Mouse (Mus musculus) liver, adult (tissue): ENCODE data around the gene Rab11b.
A peak's percentile ranks its signal among the peaks of the same experiment; 100 is the strongest.

Experiments used
- GATA4 ChIP-seq: IDR thresholded peaks from 2 replicates; pipeline ENCODE4 v1.6.1; 2014; ENCODE audit warnings: mild to moderate bottlenecking, low read length; ENCODE audit not compliant: insufficient replicate concordance

Gene Rab11b

DNA sequence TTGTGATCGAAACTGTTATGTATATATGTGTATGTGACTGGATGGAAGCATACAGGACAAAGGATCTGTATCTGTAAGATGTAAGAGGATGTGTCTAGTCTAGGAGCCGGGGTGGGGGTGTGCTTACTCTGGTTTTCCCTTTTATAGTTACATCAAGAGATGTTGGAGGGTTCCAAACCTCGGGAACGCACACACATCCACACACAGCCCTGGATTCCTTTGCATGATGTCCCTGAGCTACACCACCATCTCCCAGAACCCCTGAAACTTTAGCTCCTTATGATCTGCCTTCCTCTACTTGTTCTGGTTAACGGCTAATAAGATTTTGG, 19.6 kb upstream of the Rab11b start:
- no peak for TF ChIP-seq GATA4

DNA sequence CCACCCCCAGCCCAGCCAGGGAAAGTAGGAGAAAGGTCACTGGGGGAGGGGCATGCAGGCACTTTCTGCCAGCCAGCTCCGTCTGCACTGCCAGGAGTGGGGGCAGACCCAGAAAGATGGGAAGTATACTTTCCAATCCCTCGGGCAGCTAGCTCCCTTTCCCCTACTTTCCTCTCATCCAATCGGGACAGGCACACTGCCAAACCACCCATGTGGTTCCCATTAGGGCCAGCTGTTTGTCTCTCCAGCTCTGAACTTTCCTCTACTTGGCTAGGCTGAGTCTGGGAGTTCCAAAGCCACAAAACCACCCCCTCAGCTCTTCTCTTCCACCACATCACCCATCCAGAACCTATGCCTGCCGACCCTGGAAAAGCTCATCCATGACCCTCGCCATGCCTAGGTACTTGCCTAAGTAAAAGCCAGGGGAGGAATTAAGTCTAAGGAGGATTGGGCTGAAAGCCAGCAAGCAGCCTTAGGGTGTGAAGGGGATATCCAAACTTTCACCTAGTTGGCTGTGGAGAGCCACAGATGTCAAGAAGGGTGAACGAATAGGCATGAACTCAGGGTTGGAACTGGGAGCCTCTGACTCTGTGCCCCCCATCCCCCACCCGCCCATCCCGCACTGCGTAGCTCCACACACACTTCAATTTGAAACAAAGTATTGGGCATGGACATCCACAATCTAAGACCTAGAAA, 19.1 kb upstream of the Rab11b start:
- TF ChIP-seq GATA4 = no peak

DNA sequence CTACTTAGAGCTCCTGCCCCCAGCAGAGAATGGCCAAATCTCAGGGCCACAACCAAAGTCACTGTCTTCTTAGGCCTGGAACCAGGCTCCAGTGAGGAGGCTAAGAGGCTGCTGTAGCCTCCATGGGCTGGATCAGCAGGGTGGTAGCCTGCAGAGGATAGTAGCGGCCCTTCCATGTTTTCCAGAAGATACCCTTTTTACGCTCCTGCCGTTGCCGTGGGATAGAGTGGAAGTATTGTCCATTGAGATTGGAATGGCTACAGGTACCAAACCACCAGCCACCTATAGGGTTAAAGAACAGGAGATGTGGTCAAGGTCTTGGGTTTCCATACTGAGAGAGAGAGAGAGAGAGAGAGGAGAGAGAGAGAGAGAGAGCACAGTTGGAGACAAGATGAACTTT, 15.0 kb upstream of the Rab11b start:
- no peak for TF ChIP-seq GATA4

DNA sequence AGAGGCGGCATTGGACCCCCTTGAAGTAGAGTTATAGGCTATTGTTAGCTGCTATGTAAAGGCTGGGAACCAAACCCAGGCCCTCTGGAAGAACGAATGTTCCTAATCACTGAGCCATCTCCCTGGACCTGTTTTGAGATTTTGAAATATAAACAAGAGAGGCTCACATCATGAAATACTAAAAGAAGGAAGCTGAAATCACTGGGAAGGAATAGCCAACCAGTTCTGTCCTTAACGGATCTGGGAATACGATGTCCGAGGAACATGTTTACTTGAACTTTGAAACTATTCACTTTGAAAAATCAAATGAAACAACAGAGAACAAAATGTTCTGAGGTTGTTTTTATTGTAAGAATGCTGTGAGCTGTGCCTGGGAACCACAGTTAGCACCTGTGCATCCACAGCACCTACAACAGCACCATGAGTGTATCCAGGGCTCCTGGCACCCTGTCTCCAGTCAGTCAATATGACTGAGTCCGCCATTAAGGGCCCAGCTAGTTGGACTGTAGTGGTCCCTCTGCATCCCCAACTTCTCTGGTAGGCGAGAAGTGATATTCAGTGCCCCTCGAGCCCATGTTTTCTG, 14.3 kb upstream of the Rab11b start:
- peak; percentile 54; the same call in 1 of the 2 replicates for TF ChIP-seq GATA4

GRCm38 (mm10) chr17:33773871-33774572, 13.7 kb upstream of the Rab11b start:
- no peak for TF ChIP-seq GATA4

DNA sequence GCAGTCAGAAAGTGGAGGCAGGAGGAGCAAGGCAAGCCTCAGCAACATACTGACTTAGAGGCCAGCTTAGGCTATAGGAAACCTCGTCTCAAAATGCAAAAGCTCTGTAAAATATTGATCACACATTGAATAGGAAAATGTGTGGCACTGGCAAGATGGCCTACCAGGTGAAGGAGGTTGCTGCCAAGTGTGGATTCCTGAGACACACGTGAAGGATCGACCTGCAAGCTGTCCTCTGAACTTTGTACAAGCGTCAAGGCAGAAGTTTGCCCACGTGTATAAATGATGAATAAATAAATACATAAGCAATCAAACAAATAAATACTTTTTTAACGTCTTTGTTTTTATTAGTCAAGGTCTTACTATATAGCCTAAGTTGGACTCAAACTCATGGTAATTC, 13.1 kb upstream of the Rab11b start:
- TF ChIP-seq GATA4 = no peak

GRCm38 (mm10) chr17:33771617-33772016, 11.3 kb upstream of the Rab11b start:
- no peak for TF ChIP-seq GATA4

DNA sequence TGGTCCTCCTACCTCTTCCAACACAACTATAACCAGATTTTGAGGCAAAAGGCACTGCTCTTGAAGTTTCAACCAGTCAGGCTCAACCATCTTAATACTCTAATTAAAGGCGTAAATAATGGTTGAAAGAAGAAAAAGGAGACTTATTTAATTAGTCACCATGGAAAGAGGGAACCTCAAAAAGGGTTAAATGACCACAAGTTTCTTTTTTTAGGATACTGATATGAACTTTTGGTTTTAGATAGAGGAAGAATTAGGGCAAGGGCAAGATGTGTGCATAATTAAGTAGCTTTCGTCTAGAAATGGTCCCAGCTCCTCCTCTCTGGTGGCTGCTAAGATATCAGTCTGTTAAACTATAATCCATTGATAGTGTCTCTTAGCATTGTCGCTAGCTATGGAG, 6.1 kb upstream of the Rab11b start:
- no peak for TF ChIP-seq GATA4

GRCm38 (mm10) chr17:33759767-33760254, 519 bp downstream of the Rab11b start:
- TF ChIP-seq GATA4 = no peak

- TF ChIP-seq GATA4 = no peak
Observed at GRCm38 (mm10) chr17:33757231-33757630, 3.1 kb downstream of the Rab11b start.

- no peak for TF ChIP-seq GATA4
Observed at GRCm38 (mm10) chr17:33756108-33756790, 4.1 kb downstream of the Rab11b start.

DNA sequence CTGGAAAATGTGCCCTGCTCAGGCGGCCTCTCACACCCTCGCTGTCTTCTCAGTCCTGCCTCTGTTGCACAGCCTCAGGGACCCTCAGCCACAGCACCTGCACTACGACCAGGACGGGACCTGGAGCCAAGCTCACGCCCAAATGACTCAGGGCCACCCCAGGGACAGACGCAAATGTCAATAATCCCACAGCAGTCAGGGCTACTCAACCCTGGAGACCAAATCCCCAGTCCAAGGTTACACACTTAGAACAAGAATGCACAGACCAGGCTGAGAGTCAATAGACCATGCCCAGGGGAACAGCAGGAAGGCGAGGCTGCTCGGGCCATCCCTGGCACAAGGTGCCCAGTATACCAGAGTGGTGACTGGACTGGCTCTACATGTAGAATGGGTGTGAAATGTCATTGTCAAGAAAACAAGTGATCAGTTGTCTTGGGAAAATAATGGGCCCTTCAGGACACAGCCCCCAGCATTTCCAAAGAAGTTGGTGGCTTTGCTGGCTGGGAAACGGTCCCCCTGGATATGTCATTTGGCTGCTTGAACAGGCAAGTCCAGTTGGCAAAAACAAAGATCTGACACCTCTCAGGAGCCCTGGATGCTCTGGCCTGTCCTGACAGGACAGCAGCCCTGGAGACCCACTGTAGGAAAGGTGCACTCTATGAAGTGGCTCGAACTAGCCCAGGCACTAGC, 4.8 kb downstream of the Rab11b start:
- no peak for TF ChIP-seq GATA4

DNA sequence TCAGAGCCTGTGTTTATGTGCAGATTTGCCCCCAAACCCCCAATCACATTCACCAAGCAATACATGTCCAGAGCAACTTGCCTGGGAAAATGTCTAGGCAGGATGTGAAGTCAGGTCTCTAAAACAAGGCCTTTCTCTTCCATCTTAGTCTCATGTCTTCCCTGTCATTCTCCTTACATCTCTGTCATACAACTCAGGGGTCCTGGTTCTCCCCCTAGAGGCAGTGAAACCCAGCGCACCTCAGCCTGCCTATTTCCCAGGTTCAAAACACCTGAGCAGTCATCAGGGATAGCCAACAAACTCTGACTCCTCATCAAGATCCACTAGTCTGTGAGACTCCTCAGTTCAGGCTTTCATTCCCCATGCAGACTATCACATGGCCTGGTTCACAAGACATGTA, 5.7 kb downstream of the Rab11b start:
- TF ChIP-seq GATA4 = no peak

DNA sequence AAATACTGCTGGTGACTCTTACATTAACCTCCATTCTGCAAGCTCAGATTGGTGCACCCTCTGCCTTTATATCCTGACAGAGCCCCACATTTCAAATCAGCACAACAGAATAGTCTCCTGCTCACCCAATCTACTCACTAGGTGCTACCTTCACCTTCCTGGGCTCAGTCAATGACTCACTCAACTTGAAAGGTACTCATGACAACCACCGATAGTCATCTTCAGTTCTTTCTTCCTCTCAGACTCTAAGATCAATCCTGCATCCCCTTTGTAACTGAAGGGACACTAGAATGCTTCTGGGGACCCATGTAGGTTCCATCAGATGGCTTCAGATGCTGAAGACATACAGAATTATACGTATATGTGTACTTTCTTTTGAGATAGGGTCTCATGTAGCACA, 8.0 kb downstream of the Rab11b start:
- no peak for TF ChIP-seq GATA4

- TF ChIP-seq GATA4 = no peak
Observed at GRCm38 (mm10) chr17:33751181-33751580, 9.1 kb downstream of the Rab11b start.
